Mouse (Mus musculus): ENCODE measurements around the gene Wwtr1. TPM values are rescaled to one million over a fixed set of nuclear protein-coding genes. Genes with fewer than 3 reads are reported as not detected.

Wwtr1 gene
- polyA plus RNA-seq, 1 experiment from 2014 or later, result 10.6 TPM

DNA sequence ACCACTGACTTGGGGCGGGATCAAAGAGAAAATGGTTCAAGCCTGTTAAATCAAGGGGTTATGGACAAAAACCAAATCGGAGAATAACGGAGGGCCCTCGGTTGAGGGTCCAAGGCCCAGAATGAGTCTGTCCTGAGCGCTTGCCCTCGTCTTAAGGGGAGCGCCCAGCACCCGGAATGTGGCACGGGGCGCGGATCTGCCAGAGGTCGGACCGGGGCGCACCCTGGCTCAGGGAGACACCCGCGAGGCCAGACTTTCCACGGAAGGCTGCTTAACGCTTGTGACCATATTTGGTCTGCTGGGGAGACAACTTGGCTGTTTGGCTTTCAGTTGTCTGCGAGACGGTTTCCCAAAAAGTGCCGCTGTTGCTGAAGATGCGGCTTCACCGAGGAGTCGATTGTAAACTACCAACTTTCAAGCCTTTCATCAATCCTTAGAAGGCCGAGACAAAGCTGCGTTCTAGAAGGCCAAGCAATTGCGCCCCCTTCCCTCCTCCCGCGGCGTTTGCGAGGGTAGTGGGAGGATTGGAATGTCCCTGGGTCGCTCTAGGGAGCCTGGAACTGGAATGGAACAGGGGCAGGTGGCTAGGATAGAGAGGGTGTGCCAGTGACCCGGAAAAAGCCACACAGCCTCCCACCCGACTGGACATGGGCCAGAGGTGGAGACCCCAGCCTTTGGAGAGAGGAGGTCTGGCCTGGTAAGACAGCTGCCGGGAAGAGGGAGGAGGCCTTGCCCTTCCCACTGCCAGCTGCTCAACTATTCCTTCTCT, 530 bp upstream of the Wwtr1 start:
- Histone ChIP-seq H3K9me3 (no peaks in the 10 kb centered on the region), H3K36me3 (peaks cover 7% of the 10 kb centered on the region; the same call in 1 of the 2 replicates), H3K27ac (peak overlapping the region; percentile 94), H3K27me3 (ENCODE audit: insufficient read depth, poor library complexity, severe bottlenecking) (no peaks in the 10 kb centered on the region), H3K4me3 (peak overlapping the region; percentile 85), H3K4me1 (replicated peaks) (peaks cover 37% of the 10 kb centered on the region)
- DNase-seq (ENCODE audit: low spot score), result peak; percentile 81
- WGBS, result under 1% methylated on average over 35 of the region's 35 CpGs

- Histone ChIP-seq H3K4me3 (peak overlapping the region; percentile 85), H3K27me3 (ENCODE audit: insufficient read depth, poor library complexity, severe bottlenecking) (no peaks in the 10 kb centered on the region), H3K27ac (peak overlapping the region; percentile 94), H3K36me3 (peaks cover 16% of the 10 kb centered on the region), H3K4me1 (replicated peaks) (peaks cover 37% of the 10 kb centered on the region), H3K9me3 (no peaks in the 10 kb centered on the region)
- WGBS, result under 1% methylated on average over 58 of the region's 59 CpGs
- peak; percentile 71 for DNase-seq (ENCODE audit: low spot score)
Observed at GRCm38 (mm10) chr3:57574885-57575659, 638 bp downstream of the Wwtr1 start.

DNA sequence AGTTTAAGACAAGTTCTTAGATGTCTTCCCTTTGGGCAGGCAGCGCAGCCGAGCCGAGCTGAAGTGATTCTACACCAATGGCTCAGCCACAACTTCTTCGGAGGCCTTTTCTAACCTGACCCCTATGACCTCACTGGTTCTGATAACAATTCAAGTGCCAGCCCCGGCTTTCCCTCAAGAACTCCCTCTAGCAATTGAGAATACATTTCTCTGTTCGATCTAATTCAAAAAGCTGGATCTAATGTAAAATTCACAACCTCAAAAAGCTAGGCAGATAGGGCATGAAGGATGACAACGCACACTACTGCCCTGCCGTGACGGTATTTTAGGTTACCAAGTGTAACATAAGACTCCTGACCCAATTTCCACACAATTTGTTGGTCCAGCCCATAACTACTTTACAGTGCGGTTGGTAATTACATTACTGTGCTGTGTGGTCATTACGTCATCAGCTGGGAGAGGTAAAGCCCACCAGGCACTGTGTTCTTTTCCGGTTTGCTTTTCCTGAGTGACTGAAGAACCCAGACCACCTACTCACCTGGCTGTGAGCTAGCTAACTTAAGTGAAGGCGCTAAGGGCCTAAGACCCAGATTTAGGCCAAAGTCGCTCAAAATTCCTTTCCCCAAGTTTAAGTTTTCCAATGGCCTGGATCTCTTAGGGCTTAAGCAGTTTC, 1.7 kb downstream of the Wwtr1 start:
- no peaks in the 10 kb centered on the region for H3K27me3 ChIP-seq (ENCODE audit: insufficient read depth, poor library complexity, severe bottlenecking)
- H3K9me3 ChIP-seq, result no peaks in the 10 kb centered on the region
- 36% methylated on average over 14 of the region's 14 CpGs for WGBS
- peak overlapping the region; percentile 85 for H3K4me3 ChIP-seq
- H3K27ac ChIP-seq, result 0 out of 2 replicates have a peak overlapping the region, but pooled peaks have one; percentile 29
- no peak for DNase-seq (ENCODE audit: low spot score)
- H3K4me1 ChIP-seq (replicated peaks), result peaks cover 37% of the 10 kb centered on the region
- H3K36me3 ChIP-seq, result peaks cover 26% of the 10 kb centered on the region

GRCm38 (mm10) chr3:57572331-57572975, 3.3 kb downstream of the Wwtr1 start:
- Histone ChIP-seq H3K4me3 (no peak overlapping the region), H3K27ac (no peak overlapping the region), H3K36me3 (peaks cover 34% of the 10 kb centered on the region), H3K4me1 (replicated peaks) (peaks cover 37% of the 10 kb centered on the region), H3K27me3 (ENCODE audit: insufficient read depth, poor library complexity, severe bottlenecking) (no peaks in the 10 kb centered on the region), H3K9me3 (no peaks in the 10 kb centered on the region)
- WGBS, result 85% methylated on average over 6 of the region's 6 CpGs
- no peak for DNase-seq (ENCODE audit: low spot score)

DNA sequence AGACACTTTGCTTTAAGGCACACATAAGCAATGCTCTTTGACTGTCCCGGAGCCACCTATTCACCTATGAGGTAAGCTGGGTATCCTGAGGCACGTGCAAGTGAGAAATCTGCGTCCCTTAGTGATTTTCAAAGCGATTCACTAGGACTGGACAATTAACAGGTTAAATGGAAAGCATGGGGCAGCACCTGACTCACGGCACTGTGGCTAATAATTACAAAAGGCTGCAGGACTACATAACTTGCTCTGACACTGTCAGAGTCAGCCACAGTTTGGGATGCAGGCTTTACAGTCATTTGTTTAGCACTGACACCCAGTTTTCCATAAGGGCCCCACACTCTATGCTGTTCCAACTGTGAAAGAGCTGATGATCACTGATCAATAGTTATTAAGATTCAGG, 9.1 kb downstream of the Wwtr1 start:
- no peak for DNase-seq (ENCODE audit: low spot score)
- WGBS, result 87% methylated on average over 5 of the region's 5 CpGs
- Histone ChIP-seq H3K36me3 (peaks cover 46% of the 10 kb centered on the region), H3K4me1 (replicated peaks) (no peaks in the 10 kb centered on the region), H3K4me3 (no peak overlapping the region), H3K27me3 (ENCODE audit: insufficient read depth, poor library complexity, severe bottlenecking) (no peaks in the 10 kb centered on the region), H3K9me3 (0 out of 2 replicates have a peak, but pooled peaks cover 3% of the 10 kb centered on the region), H3K27ac (no peak overlapping the region)

GRCm38 (mm10) chr3:57563627-57564026, 12.1 kb downstream of the Wwtr1 start:
- Histone ChIP-seq H3K4me3 (no peak overlapping the region), H3K27ac (no peak overlapping the region), H3K27me3 (ENCODE audit: insufficient read depth, poor library complexity, severe bottlenecking) (no peaks in the 10 kb centered on the region), H3K4me1 (replicated peaks) (no peaks in the 10 kb centered on the region), H3K9me3 (0 out of 2 replicates have a peak, but pooled peaks cover 6% of the 10 kb centered on the region), H3K36me3 (peaks cover 45% of the 10 kb centered on the region)
- no peak for DNase-seq (ENCODE audit: low spot score)
- whole genome bisulfite sequencing, result 90% methylated on average over 5 of the region's 5 CpGs

DNA sequence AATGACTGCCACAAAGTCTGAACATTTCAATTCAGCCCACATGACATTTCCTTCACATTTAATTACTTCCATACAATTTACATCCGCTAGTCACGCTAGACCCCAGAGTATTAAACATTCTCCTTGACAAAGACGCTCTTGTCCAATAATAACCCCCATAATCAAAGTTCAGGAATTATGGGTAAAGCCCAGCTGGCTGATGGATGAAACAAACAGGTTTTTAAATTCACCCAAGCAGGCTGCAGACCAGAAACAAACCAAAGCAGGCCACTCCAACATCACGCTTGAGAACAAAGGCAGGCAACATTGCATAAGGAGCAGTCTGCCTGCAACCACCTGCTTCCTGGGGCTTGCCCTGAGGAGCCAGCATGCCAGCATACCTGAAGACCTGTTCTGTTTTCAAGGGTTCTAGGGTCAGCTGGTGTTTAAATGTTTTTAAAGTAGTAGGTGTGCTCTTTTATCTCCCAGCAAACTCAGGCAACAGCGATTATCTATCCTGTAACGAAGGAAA, 12.7 kb downstream of the Wwtr1 start:
- DNase-seq (ENCODE audit: low spot score), result no peak
- WGBS, result 80% methylated on average over 6 of the region's 6 CpGs
- Histone ChIP-seq H3K27me3 (ENCODE audit: insufficient read depth, poor library complexity, severe bottlenecking) (no peaks in the 10 kb centered on the region), H3K36me3 (peaks cover 44% of the 10 kb centered on the region), H3K4me1 (replicated peaks) (no peaks in the 10 kb centered on the region), H3K9me3 (0 out of 2 replicates have a peak, but pooled peaks cover 6% of the 10 kb centered on the region), H3K27ac (no peak overlapping the region), H3K4me3 (no peak overlapping the region)

- Histone ChIP-seq H3K9me3 (0 out of 2 replicates have a peak, but pooled peaks cover 6% of the 10 kb centered on the region), H3K4me3 (no peak overlapping the region), H3K27ac (no peak overlapping the region), H3K27me3 (ENCODE audit: insufficient read depth, poor library complexity, severe bottlenecking) (no peaks in the 10 kb centered on the region), H3K4me1 (replicated peaks) (no peaks in the 10 kb centered on the region), H3K36me3 (peaks cover 38% of the 10 kb centered on the region)
- DNase-seq (ENCODE audit: low spot score), result no peak
- whole genome bisulfite sequencing, result 91% methylated on average over 6 of the region's 6 CpGs
Observed at GRCm38 (mm10) chr3:57558761-57559160, 16.9 kb downstream of the Wwtr1 start.

- 92% methylated on average over 4 of the region's 4 CpGs for WGBS
Observed at GRCm38 (mm10) chr3:57557408-57557807, 18.3 kb downstream of the Wwtr1 start.

DNA sequence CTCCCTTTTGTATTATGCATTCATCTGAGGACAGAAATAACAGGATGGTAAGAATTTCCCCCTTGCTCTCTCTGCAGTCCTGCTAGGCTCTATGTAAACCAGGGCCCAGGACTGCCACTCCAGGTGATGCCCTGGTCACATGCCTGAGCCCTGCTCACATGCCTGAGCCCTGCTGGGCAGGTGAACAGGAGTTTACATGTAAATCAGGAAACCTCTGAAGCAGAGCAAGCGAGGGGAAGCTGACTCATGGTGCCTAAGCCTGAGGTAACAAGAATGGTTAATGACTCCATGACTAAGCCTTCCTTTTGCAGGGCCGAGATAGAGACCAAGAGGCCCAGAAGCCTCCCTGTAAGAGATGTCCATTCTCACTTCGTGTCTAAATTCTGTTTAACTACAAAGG, 20.1 kb downstream of the Wwtr1 start:
- H3K9me3 ChIP-seq, result 0 out of 2 replicates have a peak, but pooled peaks cover 2% of the 10 kb centered on the region
- peaks cover 21% of the 10 kb centered on the region for H3K36me3 ChIP-seq
- H3K4me3 ChIP-seq, result no peak overlapping the region
- no peak overlapping the region for H3K27ac ChIP-seq
- H3K27me3 ChIP-seq (ENCODE audit: insufficient read depth, poor library complexity, severe bottlenecking), result no peaks in the 10 kb centered on the region
- WGBS, result 65% methylated on average over 3 of the region's 3 CpGs
- no peak for DNase-seq (ENCODE audit: low spot score)
- no peaks in the 10 kb centered on the region for H3K4me1 ChIP-seq (replicated peaks)

More at GRCm38 (mm10) chr3:57557408-57557807, 18.3 kb downstream of the Wwtr1 start:
- Histone ChIP-seq H3K4me3 (no peak overlapping the region), H3K27ac (no peak overlapping the region), H3K36me3 (peaks cover 30% of the 10 kb centered on the region), H3K9me3 (0 out of 2 replicates have a peak, but pooled peaks cover 3% of the 10 kb centered on the region), H3K4me1 (replicated peaks) (no peaks in the 10 kb centered on the region), H3K27me3 (ENCODE audit: insufficient read depth, poor library complexity, severe bottlenecking) (no peaks in the 10 kb centered on the region)
- no peak for DNase-seq (ENCODE audit: low spot score)

DNA sequence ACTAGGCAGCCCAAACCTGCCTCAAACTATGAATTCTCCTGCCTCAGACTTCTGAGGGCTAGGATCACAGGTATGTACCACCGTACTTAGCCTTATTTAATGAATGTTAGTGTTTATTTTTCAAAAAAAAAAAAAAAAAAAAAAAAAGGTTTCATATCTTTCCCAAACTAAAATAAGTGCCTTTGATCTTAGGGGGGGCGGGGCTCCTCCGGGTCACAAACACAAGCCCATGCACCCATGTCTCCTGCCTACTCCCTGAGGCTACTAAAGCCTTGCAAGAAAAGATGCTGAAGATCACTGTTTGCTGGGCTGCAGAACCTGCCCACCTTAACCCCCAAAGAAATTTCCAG, 20.8 kb downstream of the Wwtr1 start:
- Histone ChIP-seq H3K27me3 (ENCODE audit: insufficient read depth, poor library complexity, severe bottlenecking) (no peaks in the 10 kb centered on the region), H3K36me3 (peaks cover 15% of the 10 kb centered on the region), H3K27ac (no peak overlapping the region), H3K4me3 (no peak overlapping the region), H3K4me1 (replicated peaks) (no peaks in the 10 kb centered on the region), H3K9me3 (0 out of 2 replicates have a peak, but pooled peaks cover 2% of the 10 kb centered on the region)
- no peak for DNase-seq (ENCODE audit: low spot score)
- WGBS, result 78% methylated on average over 3 of the region's 3 CpGs

Data from hindbrain, embryonic 10.5 days (tissue).